Mouse (Mus musculus): ENCODE measurements around the gene 4930452B06Rik.

GRCm38 (mm10) chr14:8451117-8451516 lies 214.9 kb downstream of the 4930452B06Rik start:
- TF ChIP-seq CTCF (IDR thresholded peaks at IDR 0.05; ENCODE audit: extremely low read depth, insufficient read depth, low read length) (no peak), POLR2A (IDR thresholded peaks at IDR 0.05; ENCODE audit: extremely low read depth, insufficient read depth, low read length) (no peak)

Measured in cortical plate, adult 2 months (tissue).